Mouse (Mus musculus) MEL (cell line): ENCODE measurements around the gene Odaph. TPM values are rescaled to one million over a fixed set of nuclear protein-coding genes. Genes with fewer than 3 reads are reported as not detected.
A peak's percentile ranks its signal among the peaks of the same experiment; 100 is the strongest.

Experiments
- DNase-seq: peaks from one replicate; pipeline ENCODE4 v3.0.0; 2011; ENCODE audit warnings: low read depth, low spot score
- H3K27ac ChIP-seq: 2 replicates; pipeline ENCODE4 v1.5.1; 2012; ENCODE audit warnings: low read depth, mild to moderate bottlenecking, control low read depth, low read length, moderate library complexity; ENCODE audit not compliant: control insufficient read depth
- H3K27me3 ChIP-seq, 2 experiments: fragments of 150-350 bp in 1 of 2; sonication (generic) in 1 of 2; 2 replicates each; pipeline ENCODE4 v1.6.1; 2012; ENCODE audit warnings: low read length in 2 of 2, mild to moderate bottlenecking in 2 of 2, improper control_type of control experiment in 1 of 2, moderate library complexity in 1 of 2; ENCODE audit not compliant: insufficient read depth in 2 of 2, control insufficient read depth in 1 of 2
- H3K36me3 ChIP-seq, 2 experiments: 2 replicates each; pipeline ENCODE4 v1.6.1; 2012 to 2014; ENCODE audit warnings: low read length in 2 of 2, improper control_type of control experiment in 1 of 2, inconsistent platforms in 1 of 2, mild to moderate bottlenecking in 1 of 2; ENCODE audit not compliant: insufficient read depth in 2 of 2, control insufficient read depth in 1 of 2
- H3K4me1 ChIP-seq, 2 experiments: fragments of 150-350 bp in 1 of 2; sonication (generic) in 1 of 2; 2 replicates each; pipeline ENCODE4 v1.6.1; 2012; ENCODE audit warnings: low read length in 2 of 2, improper control_type of control experiment in 1 of 2, mild to moderate bottlenecking in 1 of 2; ENCODE audit not compliant: insufficient read depth in 2 of 2, control insufficient read depth in 1 of 2
- H3K4me3 ChIP-seq, 2 experiments: fragments of 150-350 bp in 1 of 2; sonication (generic) in 1 of 2; 2 replicates each; pipeline ENCODE4 v1.5.1; 2012; ENCODE audit warnings: low read depth in 2 of 2, low read length in 2 of 2, mild to moderate bottlenecking in 2 of 2, moderate library complexity in 2 of 2, control low read depth in 1 of 2, improper control_type of control experiment in 1 of 2; ENCODE audit not compliant: control insufficient read depth in 1 of 2, insufficient read depth in 1 of 2
- H3K79me2 ChIP-seq: 2 replicates; pipeline ENCODE4 v1.6.1; 2012; ENCODE audit warnings: mild to moderate bottlenecking, low read length, moderate library complexity; ENCODE audit not compliant: control insufficient read depth, poor library complexity, insufficient read depth
- H3K9ac ChIP-seq: 2 replicates; pipeline ENCODE4 v1.6.1; 2012; ENCODE audit warnings: low read depth, mild to moderate bottlenecking, control low read depth, low read length, moderate library complexity; ENCODE audit not compliant: control insufficient read depth, poor library complexity, severe bottlenecking
- H3K9me3 ChIP-seq: fragments of 150-350 bp; sonication (generic); replicated peaks from 2 replicates; pipeline ENCODE4 v1.6.1; 2012; ENCODE audit warnings: mild to moderate bottlenecking, low read length, improper control_type of control experiment, moderate library complexity; ENCODE audit not compliant: insufficient read depth
- BHLHE40 ChIP-seq: IDR thresholded peaks from 2 replicates; pipeline ENCODE4 v1.6.1; 2012; ENCODE audit warnings: low read depth, mild to moderate bottlenecking, inconsistent platforms, low read length, improper control_type of control experiment, borderline replicate concordance
- CHD1 ChIP-seq: IDR thresholded peaks from 2 replicates; pipeline ENCODE4 v1.6.1; 2012; ENCODE audit warnings: low read depth, mild to moderate bottlenecking, inconsistent platforms, low read length, improper control_type of control experiment
- CTCF ChIP-seq, 3 experiments: IDR thresholded peaks in 2 of 3; conservative IDR thresholded peaks in 1 of 3; 2 replicates each; pipeline ENCODE4 v1.5.1; 2011 to 2012; ENCODE audit warnings: low read length in 3 of 3, low read depth in 2 of 3, mild to moderate bottlenecking in 2 of 3, improper control_type of control experiment in 1 of 3, inconsistent platforms in 1 of 3, mixed read lengths in 1 of 3, moderate library complexity in 1 of 3; ENCODE audit not compliant: control insufficient read depth in 1 of 3, insufficient read depth in 1 of 3, poor library complexity in 1 of 3, severe bottlenecking in 1 of 3
- ETS1 ChIP-seq: IDR thresholded peaks from 2 replicates; pipeline ENCODE4 v1.6.1; 2012; ENCODE audit warnings: low read depth, mild to moderate bottlenecking, inconsistent platforms, low read length, improper control_type of control experiment, moderate library complexity
- GATA1 ChIP-seq: IDR thresholded peaks from 2 replicates; pipeline ENCODE4 v1.6.1; 2011; ENCODE audit warnings: low read depth, low read length, improper control_type of control experiment
- JUND ChIP-seq: IDR thresholded peaks from 2 replicates; pipeline ENCODE4 v1.6.1; 2011; ENCODE audit warnings: low read depth, mild to moderate bottlenecking, improper control_type of control experiment, low read length
- KAT2A ChIP-seq: conservative IDR thresholded peaks from 2 replicates; pipeline ENCODE4 v1.6.1; 2012; ENCODE audit warnings: low read depth, low read length, improper control_type of control experiment, inconsistent platforms
- MAFK ChIP-seq: IDR thresholded peaks from 2 replicates; pipeline ENCODE4 v1.6.1; 2011; ENCODE audit warnings: low read depth, mild to moderate bottlenecking, low read length, improper control_type of control experiment, borderline replicate concordance
- MAX ChIP-seq: IDR thresholded peaks from 2 replicates; pipeline ENCODE4 v1.6.1; 2011; ENCODE audit warnings: low read length, improper control_type of control experiment
- MXI1 ChIP-seq: IDR thresholded peaks from 2 replicates; pipeline ENCODE4 v1.6.1; 2011; ENCODE audit warnings: mild to moderate bottlenecking, low read depth, low read length, improper control_type of control experiment
- POLR2A ChIP-seq, 2 experiments: IDR thresholded peaks; 2 replicates each; pipeline ENCODE4 v1.6.1; 2011 to 2012; ENCODE audit warnings: low read length in 2 of 2, mild to moderate bottlenecking in 2 of 2, control low read depth in 1 of 2, improper control_type of control experiment in 1 of 2, low read depth in 1 of 2, moderate library complexity in 1 of 2; ENCODE audit not compliant: control insufficient read depth in 1 of 2, insufficient read depth in 1 of 2, poor library complexity in 1 of 2
- RAD21 ChIP-seq: IDR thresholded peaks from 2 replicates; pipeline ENCODE4 v1.6.1; 2011; ENCODE audit warnings: mild to moderate bottlenecking, low read depth, low read length, improper control_type of control experiment
- RCOR1 ChIP-seq: IDR thresholded peaks from 2 replicates; pipeline ENCODE4 v1.6.1; 2012; ENCODE audit warnings: low read depth, mild to moderate bottlenecking, inconsistent platforms, low read length, improper control_type of control experiment
- SIN3A ChIP-seq: IDR thresholded peaks from 2 replicates; pipeline ENCODE4 v1.6.1; 2012; ENCODE audit warnings: low read length, improper control_type of control experiment, inconsistent platforms
- SMC3 ChIP-seq: IDR thresholded peaks from 2 replicates; pipeline ENCODE4 v1.6.1; 2011; ENCODE audit warnings: low read depth, low read length, improper control_type of control experiment
- TAL1 ChIP-seq: IDR thresholded peaks from 2 replicates; pipeline ENCODE4 v1.6.1; 2012; ENCODE audit warnings: mild to moderate bottlenecking, inconsistent platforms, low read length, moderate library complexity, mixed read lengths
- TCF12 ChIP-seq: IDR thresholded peaks from 2 replicates; pipeline ENCODE4 v1.6.1; 2014; ENCODE audit warnings: low read depth, mild to moderate bottlenecking, inconsistent platforms, low read length, improper control_type of control experiment, moderate library complexity
- UBTF ChIP-seq: IDR thresholded peaks from 2 replicates; pipeline ENCODE4 v1.6.1; 2012; ENCODE audit warnings: low read depth, mild to moderate bottlenecking, inconsistent platforms, low read length, improper control_type of control experiment, moderate library complexity, borderline replicate concordance; ENCODE audit not compliant: insufficient read depth
- USF1 ChIP-seq: IDR thresholded peaks from 2 replicates; pipeline ENCODE4 v1.6.1; 2014; ENCODE audit warnings: low read depth, mild to moderate bottlenecking, inconsistent platforms, low read length, improper control_type of control experiment, moderate library complexity
- USF2 ChIP-seq, 2 experiments: IDR thresholded peaks; 2 replicates each; pipeline ENCODE4 v1.6.1; 2011 to 2012; ENCODE audit warnings: improper control_type of control experiment in 2 of 2, low read length in 2 of 2, borderline replicate concordance in 1 of 2, inconsistent platforms in 1 of 2, low read depth in 1 of 2, mild to moderate bottlenecking in 1 of 2; ENCODE audit not compliant: insufficient read depth in 1 of 2
- ZC3H11A ChIP-seq: IDR thresholded peaks from 2 replicates; pipeline ENCODE4 v1.6.1; 2012; ENCODE audit warnings: low read depth, mild to moderate bottlenecking, inconsistent platforms, low read length, improper control_type of control experiment
- ZMIZ1 ChIP-seq: IDR thresholded peaks from 2 replicates; pipeline ENCODE4 v1.6.1; 2012; ENCODE audit warnings: low read depth, mild to moderate bottlenecking, inconsistent platforms, low read length, improper control_type of control experiment, moderate library complexity
- polyA plus RNA-seq, 2 experiments: library from polyadenylated mRNA; stranded (reverse) in 1 of 2; unstranded in 1 of 2; fragments of >175 nt in 1 of 2; fragments of >200 nt in 1 of 2; gene quantifications; 2 replicates each; pipeline versions ENCODE4 v1.2.1 to v1.2.4; 2012; ENCODE audit warnings: low replicate concordance in 2 of 2, low read depth in 1 of 2; ENCODE audit not compliant: insufficient read length in 2 of 2, insufficient read depth in 1 of 2, missing spikeins in 1 of 2
- total RNA-seq: library from RNA; depleted of rRNA; stranded (reverse); fragments of 300-350 nt; gene quantifications from 2 replicates; pipeline ENCODE4 v1.2.3, GENCODE M21; 2012

The Odaph gene
- total and polyA plus RNA-seq, 3 experiments: 0.27 to 0.65 TPM; not detected in 1

DNA sequence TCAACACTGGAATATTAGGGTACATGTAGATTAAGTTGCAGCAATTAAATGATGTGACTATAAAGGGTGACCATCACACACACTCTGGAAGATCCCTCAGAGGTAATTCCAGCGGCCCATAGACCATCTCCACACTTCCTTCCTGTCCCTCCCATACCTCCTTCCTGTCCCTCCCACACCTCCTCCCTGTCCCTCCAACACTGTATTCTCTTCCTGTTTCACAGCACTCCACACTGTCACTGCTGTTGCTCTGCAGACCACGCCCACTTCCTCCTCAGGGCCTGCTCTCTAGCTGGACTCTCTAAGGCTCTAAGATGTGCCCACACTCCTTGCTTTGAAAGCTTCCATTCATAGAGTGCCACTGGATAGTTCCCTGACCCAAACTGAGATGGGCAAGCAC, 13.5 kb downstream of the Odaph start (continued):
- TF ChIP-seq CTCF (IDR thresholded peaks at IDR 0.05 in 2 of 3, conservative IDR thresholded peaks at IDR 0.05 in 1 of 3; ENCODE audit: control insufficient read depth in 1 of 3, insufficient read depth in 1 of 3, low read depth in 2 of 3, low read length in 3 of 3, poor library complexity in 1 of 3, severe bottlenecking in 1 of 3): no peak
- no peak for TF ChIP-seq UBTF
- TF ChIP-seq ZMIZ1: no peak
- TF ChIP-seq POLR2A (IDR thresholded peaks at IDR 0.05; ENCODE audit: control insufficient read depth in 1 of 2, insufficient read depth in 1 of 2, low read depth in 1 of 2, low read length in 2 of 2, poor library complexity in 1 of 2): peak in 1 of 2 experiments; percentile 71; a peak in 2 of 4 replicates
- peak; percentile 42; the same call in 1 of the 2 replicates for TF ChIP-seq SIN3A
- TF ChIP-seq CHD1: no peak
- TF ChIP-seq KAT2A: no peak
- no peak for TF ChIP-seq MXI1
- no peak for TF ChIP-seq USF1

DNA sequence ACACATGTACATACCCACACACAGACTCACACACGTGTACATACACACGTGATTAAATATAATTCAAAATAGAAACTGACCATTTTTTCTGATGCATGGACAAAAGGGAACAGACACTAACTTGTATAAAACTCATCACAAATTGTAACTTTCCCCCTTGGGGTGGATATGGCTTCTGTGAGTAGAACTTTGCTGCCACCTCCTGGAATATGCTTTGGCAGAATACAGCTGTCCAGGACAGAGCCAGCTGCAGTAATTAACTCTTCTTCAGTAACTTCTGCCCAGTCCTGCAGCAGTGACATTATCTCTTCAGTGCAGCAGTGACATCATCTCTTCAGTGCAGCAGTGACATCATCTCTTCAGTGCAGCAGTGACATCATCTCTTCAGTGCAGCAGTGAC, 15.7 kb downstream of the Odaph start:
- peaks cover 0 to 5% of the 10 kb centered on the region in 2 experiments; a peak in 2 of 4 replicates for H3K36me3 ChIP-seq
- peak; percentile 56 for DNase-seq
- peak; percentile 69; the same call in 1 of the 2 replicates for TF ChIP-seq ETS1
- peak; percentile 9 to 62 (median 38); a peak in 3 of 6 replicates for TF ChIP-seq CTCF (IDR thresholded peaks at IDR 0.05 in 2 of 3, conservative IDR thresholded peaks at IDR 0.05 in 1 of 3; ENCODE audit: control insufficient read depth in 1 of 3, insufficient read depth in 1 of 3, low read depth in 2 of 3, low read length in 3 of 3, poor library complexity in 1 of 3, severe bottlenecking in 1 of 3)
- no peak for TF ChIP-seq GATA1
- no peak for TF ChIP-seq MAFK
- peak; percentile 74 for TF ChIP-seq RAD21
- TF ChIP-seq SMC3: peak; percentile 65
- TF ChIP-seq USF1: no peak
- peak; percentile 69 for TF ChIP-seq ZC3H11A
- no peaks in the 10 kb centered on the region for H3K9me3 ChIP-seq
- H3K4me1 ChIP-seq: peaks cover 0 to 10% of the 10 kb centered on the region in 2 experiments; a peak in 2 of 4 replicates
- H3K27ac ChIP-seq: no peak overlapping the region
- no peak overlapping the region for H3K9ac ChIP-seq
- no peaks in the 10 kb centered on the region for H3K79me2 ChIP-seq
- no peaks in the 10 kb centered on the region; a peak in 1 of 4 replicates for H3K27me3 ChIP-seq
- no peak overlapping the region for H3K4me3 ChIP-seq

DNA sequence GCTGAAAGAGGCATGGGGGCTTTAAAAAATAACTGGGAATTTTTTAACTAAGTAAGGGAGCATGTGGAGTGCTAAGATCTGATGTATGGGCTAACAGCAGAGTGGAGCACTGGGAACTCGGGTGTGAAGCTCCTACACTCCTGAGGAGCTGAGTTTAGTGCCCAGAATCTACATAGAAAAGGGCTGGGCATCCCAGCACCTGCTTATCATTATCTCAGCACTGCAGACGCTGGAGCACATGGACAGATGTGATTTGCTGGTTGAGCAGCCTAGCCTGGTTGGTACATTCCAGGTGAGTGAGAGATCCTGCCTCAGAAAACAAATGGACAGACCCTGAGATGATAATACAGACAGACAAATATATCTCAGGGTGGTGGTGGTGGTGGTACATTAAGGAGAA, 22.6 kb downstream of the Odaph start:
- H3K79me2 ChIP-seq: no peaks in the 10 kb centered on the region
- H3K4me3 ChIP-seq: no peak overlapping the region
- no peaks in the 10 kb centered on the region; a peak in 1 of 4 replicates for H3K27me3 ChIP-seq
- H3K36me3 ChIP-seq: peaks cover 0 to 6% of the 10 kb centered on the region in 2 experiments; a peak in 2 of 4 replicates
- no peak overlapping the region for H3K27ac ChIP-seq
- no peak overlapping the region for H3K9ac ChIP-seq
- peaks cover 0 to 3% of the 10 kb centered on the region in 2 experiments; a peak in 1 of 4 replicates for H3K4me1 ChIP-seq
- H3K9me3 ChIP-seq: no peaks in the 10 kb centered on the region
- TF ChIP-seq SMC3: no peak
- TF ChIP-seq USF2 (IDR thresholded peaks at IDR 0.05; ENCODE audit: borderline replicate concordance in 1 of 2, insufficient read depth in 1 of 2, low read depth in 1 of 2, low read length in 2 of 2): no peak
- TF ChIP-seq BHLHE40: peak; percentile 87
- no peak for TF ChIP-seq CHD1
- no peak for TF ChIP-seq RCOR1
- no peak for TF ChIP-seq JUND
- TF ChIP-seq TAL1: peak; percentile 47
- TF ChIP-seq GATA1: 0 out of 2 replicates have a peak, but pooled peaks have one; percentile 28
- TF ChIP-seq ETS1: no peak
- TF ChIP-seq TCF12: no peak
- no peak for TF ChIP-seq POLR2A (IDR thresholded peaks at IDR 0.05; ENCODE audit: control insufficient read depth in 1 of 2, insufficient read depth in 1 of 2, low read depth in 1 of 2, low read length in 2 of 2, poor library complexity in 1 of 2)
- TF ChIP-seq MAX: peak; percentile 59
- no peak for DNase-seq
